Mouse (Mus musculus): ENCODE data around the gene Srpk2.

GRCm38 (mm10) chr5:23655030-23655429, 29.4 kb downstream of the Srpk2 start:
- TF ChIP-seq CTCF (IDR thresholded peaks at IDR 0.05; ENCODE audit: control insufficient read depth, insufficient read depth, low read length), result no peak
- no peak for TF ChIP-seq POLR2A (IDR thresholded peaks at IDR 0.05; ENCODE audit: borderline replicate concordance, control insufficient read depth, low read depth, low read length)
